Mouse (Mus musculus) splenic B cell, adult 2 months (primary cell): ENCODE data around the gene Sord.
A peak's percentile ranks its signal among the peaks of the same experiment; 100 is the strongest.

Source experiments
- DNase-seq: peaks from one replicate; pipeline ENCODE4 v3.0.0-alpha.2; 2011; ENCODE audit warnings: low read depth, low spot score
- H3K27me3 ChIP-seq: 2 replicates; pipeline ENCODE4 v1.6.1; 2012; ENCODE audit warnings: mild to moderate bottlenecking, low read length, moderate library complexity, mixed read lengths; ENCODE audit not compliant: control insufficient read depth, poor library complexity, insufficient read depth, severe bottlenecking
- H3K36me3 ChIP-seq: 2 replicates; pipeline ENCODE4 v1.6.1; 2012; ENCODE audit warnings: mild to moderate bottlenecking, low read length, moderate library complexity, mixed read lengths; ENCODE audit not compliant: control insufficient read depth, poor library complexity, insufficient read depth, severe bottlenecking

The Sord gene

GRCm38 (mm10) chr2:122230395-122230794 lies 4.2 kb upstream of the Sord start:
- Histone ChIP-seq H3K27me3 (no peaks in the 10 kb centered on the region), H3K36me3 (no peaks in the 10 kb centered on the region)
- DNase-seq = no peak

- no peaks in the 10 kb centered on the region for H3K36me3 ChIP-seq
- H3K27me3 ChIP-seq = no peaks in the 10 kb centered on the region
- no peak for DNase-seq
Observed at GRCm38 (mm10) chr2:122231616-122232015, 2.9 kb upstream of the Sord start.

GRCm38 (mm10) chr2:122233341-122233740 lies 1.2 kb upstream of the Sord start:
- DNase-seq = no peak
- Histone ChIP-seq H3K27me3 (no peaks in the 10 kb centered on the region), H3K36me3 (no peaks in the 10 kb centered on the region)

- DNase-seq = no peak
- no peaks in the 10 kb centered on the region for H3K27me3 ChIP-seq
- H3K36me3 ChIP-seq = no peaks in the 10 kb centered on the region
Observed at GRCm38 (mm10) chr2:122233759-122234557, 591 bp upstream of the Sord start.

- Histone ChIP-seq H3K27me3 (no peaks in the 10 kb centered on the region), H3K36me3 (no peaks in the 10 kb centered on the region)
- DNase-seq = no peak
Observed at GRCm38 (mm10) chr2:122235425-122235824, 876 bp downstream of the Sord start.

GRCm38 (mm10) chr2:122236321-122236720 lies 1.8 kb downstream of the Sord start:
- H3K27me3 ChIP-seq = no peaks in the 10 kb centered on the region
- DNase-seq = no peak
- no peaks in the 10 kb centered on the region for H3K36me3 ChIP-seq

- no peak for DNase-seq
Observed at GRCm38 (mm10) chr2:122237891-122238470, 3.4 kb downstream of the Sord start.

GRCm38 (mm10) chr2:122240735-122241134 lies 6.2 kb downstream of the Sord start:
- DNase-seq = no peak
- no peaks in the 10 kb centered on the region for H3K36me3 ChIP-seq
- H3K27me3 ChIP-seq = no peaks in the 10 kb centered on the region

More at GRCm38 (mm10) chr2:122237891-122238470, 3.4 kb downstream of the Sord start:
- Histone ChIP-seq H3K36me3 (no peaks in the 10 kb centered on the region), H3K27me3 (no peaks in the 10 kb centered on the region)

GRCm38 (mm10) chr2:122241226-122241625 lies 6.7 kb downstream of the Sord start:
- Histone ChIP-seq H3K27me3 (no peaks in the 10 kb centered on the region), H3K36me3 (no peaks in the 10 kb centered on the region)
- no peak for DNase-seq

- Histone ChIP-seq H3K36me3 (no peaks in the 10 kb centered on the region), H3K27me3 (no peaks in the 10 kb centered on the region)
- DNase-seq = no peak
Observed at GRCm38 (mm10) chr2:122241935-122242334, 7.4 kb downstream of the Sord start.

GRCm38 (mm10) chr2:122243671-122244131 lies 9.2 kb downstream of the Sord start:
- peak; percentile 80 for DNase-seq
- Histone ChIP-seq H3K27me3 (no peaks in the 10 kb centered on the region), H3K36me3 (no peaks in the 10 kb centered on the region)

- H3K36me3 ChIP-seq = no peaks in the 10 kb centered on the region
- no peaks in the 10 kb centered on the region for H3K27me3 ChIP-seq
- DNase-seq = no peak
Observed at GRCm38 (mm10) chr2:122247786-122248185, 13.2 kb downstream of the Sord start.

GRCm38 (mm10) chr2:122255997-122256396 lies 21.4 kb downstream of the Sord start:
- no peak for DNase-seq
- no peaks in the 10 kb centered on the region for H3K36me3 ChIP-seq

GRCm38 (mm10) chr2:122260729-122261128 lies 26.2 kb downstream of the Sord start:
- Histone ChIP-seq H3K36me3 (no peaks in the 10 kb centered on the region), H3K27me3 (no peaks in the 10 kb centered on the region)
- no peak for DNase-seq

More at GRCm38 (mm10) chr2:122255997-122256396, 21.4 kb downstream of the Sord start:
- H3K27me3 ChIP-seq = no peaks in the 10 kb centered on the region

- DNase-seq = no peak
- Histone ChIP-seq H3K27me3 (no peaks in the 10 kb centered on the region), H3K36me3 (no peaks in the 10 kb centered on the region)
Observed at GRCm38 (mm10) chr2:122264690-122265089, 30.1 kb downstream of the Sord start.
